Mouse (Mus musculus) large intestine, adult 2 months (tissue): Measurements from ENCODE around the gene Pcsk5. TPM values are rescaled to one million over a fixed set of nuclear protein-coding genes. Genes with fewer than 3 reads are reported as not detected.

Source experiments
- DNase-seq: peaks from one replicate; pipeline ENCODE4 v3.0.0-alpha.2; 2012; ENCODE audit warnings: low read depth, low spot score
- WGBS: fragments of 180-500 bp; shearing (Covaris S2); methylation state at CpG from one replicate; pipeline ENCODE4 v1.1.7; 2018; 5-methylcytosine and 5-hydroxymethylcytosine counted together
- polyA plus RNA-seq: library from polyadenylated mRNA; depleted of rRNA; stranded (reverse); fragments of >200 nt; gene quantifications from 2 replicates; pipeline ENCODE4 v1.2.3, GENCODE M21; 2012

The Pcsk5 gene
- polyA plus RNA-seq, 1 experiment, result 12.9 TPM

DNA sequence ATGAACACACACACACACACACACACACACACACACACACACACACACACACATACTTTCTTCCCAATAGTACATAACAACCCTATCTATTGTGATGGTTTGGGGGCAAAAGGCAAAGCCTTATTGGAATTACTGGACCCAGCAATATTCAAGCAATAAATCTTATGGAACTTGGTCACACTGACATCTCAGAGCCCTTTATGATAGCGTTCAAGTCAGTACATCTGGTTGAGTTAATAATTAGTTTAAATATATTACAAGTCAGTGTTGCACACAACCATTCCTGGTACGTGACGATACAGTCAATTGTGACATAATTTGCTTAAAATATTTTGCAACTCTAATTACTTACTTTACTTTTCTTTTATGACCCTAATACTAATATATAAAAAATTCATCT lies 22.4 kb downstream of the Pcsk5 start:
- 46% methylated on average over 3 of the region's 3 CpGs for WGBS
- no peak for DNase-seq

GRCm38 (mm10) chr19:17813449-17813990 lies 23.9 kb downstream of the Pcsk5 start:
- 27% methylated on average over 5 of the region's 5 CpGs for WGBS
- no peak for DNase-seq

DNA sequence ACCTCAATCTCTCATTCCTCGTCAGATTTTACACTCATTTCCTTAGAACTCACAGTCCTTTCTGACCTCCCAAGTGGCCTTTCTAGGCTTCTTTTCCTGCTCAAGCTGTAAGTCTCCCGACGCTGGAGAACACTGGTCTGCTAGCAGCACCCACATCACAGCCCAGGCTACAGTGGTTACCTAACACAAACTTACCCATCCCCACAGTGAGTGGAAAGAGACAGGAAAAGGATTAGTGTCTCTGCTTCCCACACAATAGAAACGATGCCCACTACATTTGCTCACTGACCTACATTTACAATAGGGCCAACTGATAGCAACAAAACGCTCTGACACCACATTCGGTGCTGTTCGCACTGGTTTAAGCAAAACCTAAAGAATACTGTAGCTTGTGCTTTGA lies 24.8 kb downstream of the Pcsk5 start:
- 51% methylated on average over 7 of the region's 7 CpGs for WGBS
- no peak for DNase-seq

DNA sequence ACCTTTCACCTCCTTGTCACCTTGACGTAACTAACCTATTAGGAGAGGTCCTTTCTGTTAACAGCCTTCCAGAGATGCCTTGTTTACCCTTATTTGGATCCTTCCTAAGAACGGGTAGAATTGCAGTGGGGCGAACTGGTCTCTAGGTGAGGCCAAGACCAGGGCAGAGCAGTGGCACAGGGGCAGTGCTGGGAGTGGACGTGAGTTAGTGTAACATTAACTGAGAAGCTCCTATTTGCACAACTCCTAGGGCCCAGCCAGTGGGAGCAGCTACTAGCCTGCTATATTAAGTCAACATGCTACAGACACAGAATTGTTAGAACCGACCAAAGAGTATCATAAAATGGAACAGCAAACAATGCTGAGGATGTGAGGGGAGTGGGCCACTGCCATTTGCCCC lies 30.8 kb downstream of the Pcsk5 start:
- WGBS, result 41% methylated on average over 5 of the region's 5 CpGs
- no peak for DNase-seq

DNA sequence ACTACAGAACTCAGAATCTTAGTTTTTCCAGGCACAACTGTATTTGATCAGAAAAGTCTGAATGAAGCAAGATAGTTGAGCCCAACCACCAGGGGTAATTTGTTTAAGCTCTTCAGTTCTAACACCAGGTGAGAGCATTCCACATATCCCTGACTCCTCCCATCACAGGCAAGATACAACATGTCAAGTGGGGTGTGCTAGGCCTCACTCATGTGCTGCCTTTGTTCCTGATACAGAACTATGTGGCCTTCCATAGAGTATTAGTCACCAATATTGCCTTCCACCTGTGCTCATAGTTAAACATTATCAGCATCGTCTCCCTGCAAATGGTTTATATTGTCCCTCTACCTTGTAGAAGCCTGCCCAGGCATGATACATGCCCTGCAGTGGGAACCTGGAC lies 36.6 kb downstream of the Pcsk5 start:
- WGBS, result 31% methylated on average over 1 of the region's 1 CpGs
- DNase-seq, result no peak

DNA sequence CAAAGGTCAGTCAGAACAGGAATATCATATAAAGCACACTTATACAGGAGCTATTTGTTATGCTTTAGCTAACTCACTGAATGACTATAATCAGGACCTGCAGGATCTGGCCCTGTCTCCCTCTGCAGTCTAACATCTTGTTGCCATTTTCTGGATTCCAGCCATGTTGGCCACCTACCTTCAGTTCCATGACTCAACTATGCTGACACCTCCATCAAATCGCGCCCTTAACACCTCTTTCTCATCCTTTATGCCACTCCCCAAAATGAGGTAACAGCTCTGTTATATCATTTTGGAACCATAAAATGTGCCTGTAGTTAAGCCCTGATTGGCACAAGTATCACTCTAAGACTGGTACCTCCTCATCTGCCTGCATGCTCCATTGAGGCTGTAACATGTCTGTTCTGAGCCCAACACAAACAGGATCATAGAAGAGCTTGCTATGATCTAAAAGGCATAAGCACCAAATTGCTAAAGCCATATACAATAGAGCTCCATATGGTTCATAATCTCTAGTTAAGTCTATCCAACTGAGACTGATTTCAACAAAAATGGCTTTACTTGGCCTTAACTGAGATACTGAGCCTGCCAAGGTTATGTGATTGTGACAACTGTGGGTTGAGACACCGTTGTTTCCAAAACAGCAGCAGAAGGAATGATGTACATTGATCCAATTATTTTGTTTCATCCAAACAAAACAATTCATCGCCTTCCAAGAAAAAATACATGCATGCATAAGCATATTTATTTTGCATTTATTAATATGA lies 37.8 kb downstream of the Pcsk5 start:
- WGBS, result 81% methylated on average over 4 of the region's 4 CpGs
- no peak for DNase-seq

GRCm38 (mm10) chr19:17793457-17793856 lies 44.0 kb downstream of the Pcsk5 start:
- 86% methylated on average over 4 of the region's 4 CpGs for WGBS
- DNase-seq, result no peak

DNA sequence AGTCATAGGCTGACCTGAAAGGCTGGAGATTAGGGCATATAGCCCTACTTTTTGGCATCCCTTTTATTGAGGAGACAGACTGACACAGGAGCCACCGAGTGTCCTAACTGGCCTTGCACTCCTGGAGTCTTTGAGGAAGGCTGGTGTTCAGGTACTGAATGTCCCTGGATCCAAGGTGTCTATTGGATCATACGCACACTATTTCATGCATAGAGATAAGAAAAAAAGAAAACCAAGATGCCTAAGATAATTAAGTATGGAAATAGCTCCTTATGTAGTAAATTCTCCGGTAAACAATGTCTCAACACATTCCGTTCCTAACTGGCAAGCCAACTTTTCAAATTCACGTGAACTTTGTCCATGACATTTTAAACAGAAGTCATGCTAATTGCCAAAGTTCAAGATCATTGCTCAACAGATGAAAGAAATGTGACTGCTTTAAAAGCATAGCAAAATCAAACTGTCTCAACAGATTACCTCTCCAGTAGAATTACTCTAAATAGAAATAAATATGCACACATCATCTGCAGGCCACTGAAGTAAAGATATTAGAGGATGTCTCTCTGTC lies 45.9 kb downstream of the Pcsk5 start:
- DNase-seq, result no peak
- 38% methylated on average over 5 of the region's 5 CpGs for WGBS

- 81% methylated on average over 10 of the region's 10 CpGs for WGBS
- no peak for DNase-seq
Measured at GRCm38 (mm10) chr19:17788617-17789317, 48.7 kb downstream of the Pcsk5 start.

- no peak for DNase-seq
- WGBS, result 31% methylated on average over 3 of the region's 3 CpGs
Measured at GRCm38 (mm10) chr19:17786744-17787143, 50.7 kb downstream of the Pcsk5 start.

DNA sequence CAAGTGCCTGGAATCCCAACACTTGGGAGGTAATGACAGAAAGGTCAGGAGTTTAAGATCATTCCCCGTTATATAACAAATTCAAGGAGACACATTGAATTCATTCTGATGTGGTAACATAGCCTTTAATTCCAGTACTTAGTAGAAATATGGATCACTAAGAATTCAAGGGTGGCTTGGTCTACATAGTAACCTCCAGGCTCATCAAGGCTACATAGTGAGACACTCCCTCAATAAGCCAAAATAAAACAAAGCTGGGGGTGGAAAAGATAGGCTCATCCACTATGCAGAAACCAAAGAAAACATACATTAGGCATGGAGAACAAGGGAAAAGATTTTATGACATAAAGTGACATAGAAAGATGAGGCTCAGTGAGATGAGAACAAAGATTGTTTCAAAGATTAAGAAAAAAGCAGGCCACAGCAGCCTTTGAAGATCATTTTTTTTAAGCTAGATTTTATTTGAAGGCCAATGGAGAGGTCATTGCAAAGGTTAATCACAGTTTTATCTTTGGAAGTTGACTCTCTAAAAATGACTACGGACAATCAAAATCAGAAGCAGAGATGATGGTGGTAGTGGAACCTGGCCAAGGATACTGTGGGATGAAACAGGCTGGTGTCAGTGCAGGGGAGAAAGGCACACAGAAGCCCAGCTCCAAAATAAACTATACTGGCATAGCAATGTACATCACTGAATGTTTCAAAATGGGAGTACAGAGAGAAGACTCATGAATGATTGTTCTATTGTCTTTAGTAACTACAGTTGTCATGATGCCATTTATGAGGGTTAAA lies 52.8 kb downstream of the Pcsk5 start:
- 90% methylated on average over 2 of the region's 2 CpGs for WGBS
- no peak for DNase-seq

GRCm38 (mm10) chr19:17783231-17783630 lies 54.2 kb downstream of the Pcsk5 start:
- DNase-seq, result no peak
- 77% methylated on average over 2 of the region's 2 CpGs for WGBS

GRCm38 (mm10) chr19:17781323-17781722 lies 56.1 kb downstream of the Pcsk5 start:
- peak; percentile 57 for DNase-seq
- WGBS, result 21% methylated on average over 4 of the region's 4 CpGs

DNA sequence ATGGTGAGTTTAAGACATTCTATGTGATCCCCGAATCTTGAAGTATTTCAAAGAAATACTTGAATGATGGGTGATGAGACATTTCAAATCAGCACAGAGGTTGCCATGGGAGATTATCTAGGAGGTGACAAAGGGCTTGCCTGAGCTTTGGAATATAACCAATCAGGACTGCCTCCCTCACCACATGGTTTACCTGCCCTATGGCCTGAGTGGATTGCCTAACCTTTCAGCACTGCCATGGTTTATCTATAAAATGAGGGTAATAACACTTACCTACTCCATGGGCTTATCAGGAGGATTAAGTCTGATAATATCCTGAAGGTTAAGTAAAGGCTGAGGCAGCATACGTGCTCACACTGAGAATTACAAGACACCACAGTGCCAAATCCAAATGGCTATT lies 61.5 kb downstream of the Pcsk5 start:
- peak; percentile 55 for DNase-seq
- 42% methylated on average over 2 of the region's 2 CpGs for WGBS

DNA sequence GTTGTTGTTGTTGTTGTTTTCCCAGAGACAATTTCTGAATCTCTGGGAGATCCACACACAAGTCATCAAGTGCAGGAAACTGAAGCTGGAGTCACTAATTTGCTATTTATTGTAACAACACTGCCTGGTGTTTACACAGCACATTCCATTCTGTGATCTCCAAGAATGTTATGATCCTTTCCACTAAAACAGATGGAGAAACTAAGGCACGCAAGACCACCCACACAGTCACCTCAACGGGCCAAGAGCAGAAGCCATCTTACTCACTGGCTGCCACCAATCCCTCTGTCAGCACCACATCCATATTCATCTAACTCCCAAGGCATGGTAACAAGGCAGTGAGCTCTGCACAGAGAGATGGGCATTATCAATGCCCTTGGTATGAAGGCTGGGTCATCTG lies 62.3 kb downstream of the Pcsk5 start:
- DNase-seq, result no peak
- WGBS, result 62% methylated on average over 2 of the region's 2 CpGs

DNA sequence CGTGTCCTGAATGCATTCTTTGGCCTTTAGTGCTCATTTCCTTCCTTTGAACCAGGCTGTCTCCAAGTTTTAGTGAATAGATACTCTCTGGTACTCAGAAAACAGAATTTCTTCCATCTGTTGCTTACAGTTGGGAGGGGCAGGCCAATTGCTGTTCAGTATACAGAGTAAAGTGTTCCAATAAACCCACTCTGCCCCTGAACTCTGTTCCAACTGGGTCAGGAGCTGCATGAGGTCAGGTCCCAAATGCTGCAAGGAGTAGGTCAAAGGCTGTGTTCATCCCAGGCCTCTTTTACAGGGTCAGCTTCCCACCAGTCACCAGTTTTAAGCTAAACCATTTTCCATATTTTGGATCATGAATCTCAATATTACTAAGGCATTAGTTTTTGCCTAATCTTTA lies 63.4 kb downstream of the Pcsk5 start:
- 17% methylated on average over 1 of the region's 1 CpGs for WGBS
- DNase-seq, result no peak

- no peak for DNase-seq
- 68% methylated on average over 5 of the region's 5 CpGs for WGBS
Measured at GRCm38 (mm10) chr19:17769610-17770399, 67.6 kb downstream of the Pcsk5 start.

DNA sequence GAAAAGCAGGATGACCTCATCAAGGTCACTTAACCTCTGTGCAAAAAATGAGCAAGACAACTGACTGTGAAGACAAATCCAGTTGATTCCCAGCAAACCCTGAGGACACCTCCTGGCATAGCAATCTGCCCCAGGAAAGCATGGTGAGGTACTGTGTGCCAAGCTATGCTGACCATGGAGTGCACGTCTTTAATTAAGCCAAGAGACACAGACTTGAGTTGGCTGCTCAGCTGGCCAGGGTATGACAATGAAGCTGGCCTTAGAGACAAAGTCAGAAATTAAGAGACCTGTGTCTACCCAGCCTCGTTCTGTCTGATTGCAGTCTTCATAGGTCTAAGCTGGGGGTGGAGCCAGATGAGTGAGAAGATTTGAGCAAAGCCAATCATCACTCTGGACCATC lies 72.4 kb downstream of the Pcsk5 start:
- WGBS, result 86% methylated on average over 2 of the region's 2 CpGs
- DNase-seq, result no peak

DNA sequence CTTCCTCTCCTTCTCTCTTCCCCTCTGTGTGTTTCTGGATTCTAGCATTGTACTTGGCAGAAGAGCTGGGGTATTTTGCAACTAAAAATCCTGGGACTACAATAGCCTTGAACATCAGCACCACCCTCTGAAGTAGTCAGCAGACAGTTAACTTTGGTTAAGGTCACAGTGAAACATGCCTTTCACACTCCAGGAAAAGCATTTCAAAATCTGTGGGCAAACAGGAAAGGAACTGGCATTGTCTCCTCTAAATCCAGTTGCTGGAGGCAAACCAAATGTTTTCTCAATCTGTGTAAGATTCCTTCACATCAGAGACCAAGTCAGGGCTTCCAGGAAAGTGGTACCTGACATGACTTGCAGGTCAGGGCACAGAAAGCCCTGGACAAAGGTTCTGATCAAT lies 74.7 kb downstream of the Pcsk5 start:
- no peak for DNase-seq
